Mouse (Mus musculus): ENCODE measurements at regions not wholly inside any gene's neighbourhood (a gene's known extent, or its start where the extent isn't known, plus 50 kb on each side); places are given as distances from the start of the nearest gene placed in this dataset.

DNA sequence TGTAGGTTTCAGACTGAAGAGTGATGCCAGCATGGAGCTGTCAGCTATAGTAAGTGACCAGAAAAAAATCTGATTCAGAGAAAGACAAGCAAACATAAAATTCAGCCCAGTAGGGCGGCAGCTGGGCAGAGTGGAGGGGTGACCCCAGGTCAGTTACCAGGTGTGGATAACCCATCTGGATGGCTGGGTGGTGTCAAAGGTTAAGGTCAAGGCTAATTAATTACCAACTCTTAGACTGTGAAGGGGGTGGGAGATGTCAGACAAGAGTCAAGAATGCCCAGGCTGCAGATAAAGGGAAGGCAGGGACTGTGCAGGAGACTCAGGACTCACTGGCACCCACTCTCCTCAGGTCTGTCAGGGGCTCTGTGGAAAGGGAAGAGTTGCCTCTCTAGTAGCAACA is 188.1 kb downstream of the Bcl2l11 start:
- TF ChIP-seq POLR2A (IDR thresholded peaks at IDR 0.05; ENCODE audit: borderline replicate concordance, low read depth, low read length) (no peak), CTCF (IDR thresholded peaks at IDR 0.05; ENCODE audit: low read depth, low read length) (no peak)

Data from bone marrow macrophage, adult 2 months (primary cell).